Mouse (Mus musculus): ENCODE data around the gene Kcne1. TPM values are rescaled to one million over a fixed set of nuclear protein-coding genes. Genes with fewer than 3 reads are reported as not detected.

The Kcne1 gene
- polyA plus RNA-seq (2012; rRNA removed): not detected in 2 replicates

- no peaks in the 10 kb centered on the region for H3K4me1 ChIP-seq (ENCODE audit: control insufficient read depth, insufficient read depth, insufficient read length, low read length)
- no peaks in the 10 kb centered on the region for H3K36me3 ChIP-seq (ENCODE audit: control insufficient read depth, insufficient read depth, low read length)
- no peaks in the 10 kb centered on the region for H3K27me3 ChIP-seq (ENCODE audit: control insufficient read depth, insufficient read depth, low read length)
- H3K27ac ChIP-seq (ENCODE audit: insufficient read depth, low read depth, low read length): no peak within 1 kb of the TSS
- no peak for TF ChIP-seq CTCF (IDR thresholded peaks at IDR 0.05; ENCODE audit: extremely low read depth, insufficient read length, insufficient replicate concordance, low read depth, low read length)
- no peak for TF ChIP-seq POLR2A (IDR thresholded peaks at IDR 0.05; ENCODE audit: low read depth, low read length)
- 37% methylated on average over 9 of the region's 9 CpGs for WGBS
- H3K4me3 ChIP-seq (ENCODE audit: low read depth, low read length): no peak within 1 kb of the TSS
These were observed at the start of gene Kcne1 for GRCm38 (mm10) chr16:92359229-92359628. Kcne1 (minus strand) TSS chr16:92359468.

GRCm38 (mm10) chr16:92407883-92408282 lies 48.6 kb upstream of the Kcne1 start:
- no peak for TF ChIP-seq POLR2A (IDR thresholded peaks at IDR 0.05; ENCODE audit: low read depth, low read length)
- TF ChIP-seq CTCF (IDR thresholded peaks at IDR 0.05; ENCODE audit: extremely low read depth, insufficient read length, insufficient replicate concordance, low read depth, low read length): no peak
- H3K36me3 ChIP-seq (ENCODE audit: control insufficient read depth, insufficient read depth, low read length): no peaks in the 10 kb centered on the region
- H3K4me1 ChIP-seq (ENCODE audit: control insufficient read depth, insufficient read depth, insufficient read length, low read length): peaks cover 29% of the 10 kb centered on the region
- no peaks in the 10 kb centered on the region for H3K27me3 ChIP-seq (ENCODE audit: control insufficient read depth, insufficient read depth, low read length)
- peak overlapping the region; percentile 88 for H3K27ac ChIP-seq (ENCODE audit: insufficient read depth, low read depth, low read length)
- WGBS: 26% methylated on average over 2 of the region's 2 CpGs
- no peak overlapping the region for H3K4me3 ChIP-seq (ENCODE audit: low read depth, low read length)

- H3K27me3 ChIP-seq (ENCODE audit: control insufficient read depth, insufficient read depth, low read length): no peaks in the 10 kb centered on the region
- no peak overlapping the region for H3K27ac ChIP-seq (ENCODE audit: insufficient read depth, low read depth, low read length)
- TF ChIP-seq POLR2A (IDR thresholded peaks at IDR 0.05; ENCODE audit: low read depth, low read length): no peak
- no peak for TF ChIP-seq CTCF (IDR thresholded peaks at IDR 0.05; ENCODE audit: extremely low read depth, insufficient read length, insufficient replicate concordance, low read depth, low read length)
- 96% methylated on average over 2 of the region's 2 CpGs for WGBS
- peaks cover 21% of the 10 kb centered on the region for H3K4me1 ChIP-seq (ENCODE audit: control insufficient read depth, insufficient read depth, insufficient read length, low read length)
- no peak overlapping the region for H3K4me3 ChIP-seq (ENCODE audit: low read depth, low read length)
- H3K36me3 ChIP-seq (ENCODE audit: control insufficient read depth, insufficient read depth, low read length): no peaks in the 10 kb centered on the region
These were observed 44.9 kb upstream of the Kcne1 start for GRCm38 (mm10) chr16:92404141-92404540.

GRCm38 (mm10) chr16:92403069-92403468 lies 43.8 kb upstream of the Kcne1 start:
- TF ChIP-seq CTCF (IDR thresholded peaks at IDR 0.05; ENCODE audit: extremely low read depth, insufficient read length, insufficient replicate concordance, low read depth, low read length): no peak
- TF ChIP-seq POLR2A (IDR thresholded peaks at IDR 0.05; ENCODE audit: low read depth, low read length): no peak
- Histone ChIP-seq H3K36me3 (ENCODE audit: control insufficient read depth, insufficient read depth, low read length) (no peaks in the 10 kb centered on the region), H3K27ac (ENCODE audit: insufficient read depth, low read depth, low read length) (no peak overlapping the region; the same call in 1 of the 2 replicates), H3K4me3 (ENCODE audit: low read depth, low read length) (no peak overlapping the region), H3K4me1 (ENCODE audit: control insufficient read depth, insufficient read depth, insufficient read length, low read length) (peaks cover 12% of the 10 kb centered on the region), H3K27me3 (ENCODE audit: control insufficient read depth, insufficient read depth, low read length) (no peaks in the 10 kb centered on the region)
- 56% methylated on average over 10 of the region's 10 CpGs for WGBS

GRCm38 (mm10) chr16:92402216-92402615 lies 42.9 kb upstream of the Kcne1 start:
- H3K27ac ChIP-seq (ENCODE audit: insufficient read depth, low read depth, low read length): no peak overlapping the region
- 71% methylated on average over 8 of the region's 8 CpGs for WGBS
- H3K27me3 ChIP-seq (ENCODE audit: control insufficient read depth, insufficient read depth, low read length): no peaks in the 10 kb centered on the region
- no peaks in the 10 kb centered on the region for H3K36me3 ChIP-seq (ENCODE audit: control insufficient read depth, insufficient read depth, low read length)
- TF ChIP-seq POLR2A (IDR thresholded peaks at IDR 0.05; ENCODE audit: low read depth, low read length) (no peak), CTCF (IDR thresholded peaks at IDR 0.05; ENCODE audit: extremely low read depth, insufficient read length, insufficient replicate concordance, low read depth, low read length) (no peak)
- no peak overlapping the region for H3K4me3 ChIP-seq (ENCODE audit: low read depth, low read length)
- peaks cover 12% of the 10 kb centered on the region for H3K4me1 ChIP-seq (ENCODE audit: control insufficient read depth, insufficient read depth, insufficient read length, low read length)

GRCm38 (mm10) chr16:92401206-92401605 lies 41.9 kb upstream of the Kcne1 start:
- WGBS: 84% methylated on average over 10 of the region's 10 CpGs

GRCm38 (mm10) chr16:92399490-92400458 lies 40.5 kb upstream of the Kcne1 start:
- 4% methylated on average over 37 of the region's 37 CpGs for WGBS
- Histone ChIP-seq H3K27me3 (ENCODE audit: control insufficient read depth, insufficient read depth, low read length) (no peaks in the 10 kb centered on the region), H3K4me3 (ENCODE audit: low read depth, low read length) (peak overlapping the region; percentile 57), H3K4me1 (ENCODE audit: control insufficient read depth, insufficient read depth, insufficient read length, low read length) (peaks cover 12% of the 10 kb centered on the region), H3K36me3 (ENCODE audit: control insufficient read depth, insufficient read depth, low read length) (peaks cover 19% of the 10 kb centered on the region), H3K27ac (ENCODE audit: insufficient read depth, low read depth, low read length) (peak overlapping the region; percentile 55)
- no peak for TF ChIP-seq CTCF (IDR thresholded peaks at IDR 0.05; ENCODE audit: extremely low read depth, insufficient read length, insufficient replicate concordance, low read depth, low read length)
- peak; percentile 74 for TF ChIP-seq POLR2A (IDR thresholded peaks at IDR 0.05; ENCODE audit: low read depth, low read length)

More at GRCm38 (mm10) chr16:92401206-92401605, 41.9 kb upstream of the Kcne1 start:
- Histone ChIP-seq H3K27me3 (ENCODE audit: control insufficient read depth, insufficient read depth, low read length) (no peaks in the 10 kb centered on the region), H3K4me1 (ENCODE audit: control insufficient read depth, insufficient read depth, insufficient read length, low read length) (peaks cover 12% of the 10 kb centered on the region), H3K36me3 (ENCODE audit: control insufficient read depth, insufficient read depth, low read length) (peaks cover 9% of the 10 kb centered on the region), H3K4me3 (ENCODE audit: low read depth, low read length) (no peak overlapping the region), H3K27ac (ENCODE audit: insufficient read depth, low read depth, low read length) (no peak overlapping the region)
- TF ChIP-seq POLR2A (IDR thresholded peaks at IDR 0.05; ENCODE audit: low read depth, low read length): no peak
- TF ChIP-seq CTCF (IDR thresholded peaks at IDR 0.05; ENCODE audit: extremely low read depth, insufficient read length, insufficient replicate concordance, low read depth, low read length): no peak
